Mouse (Mus musculus) embryo, embryonic 11.5 days (tissue): ENCODE measurements at regions not wholly inside any gene's neighbourhood (a gene's known extent, or its start where the extent isn't known, plus 50 kb on each side); places are given as distances from the start of the nearest gene placed in this dataset.

Experiments
- DNase-seq: peaks from one replicate; pipeline ENCODE4 v3.0.0-alpha.2; 2012; ENCODE audit warnings: low read depth, low spot score

DNA sequence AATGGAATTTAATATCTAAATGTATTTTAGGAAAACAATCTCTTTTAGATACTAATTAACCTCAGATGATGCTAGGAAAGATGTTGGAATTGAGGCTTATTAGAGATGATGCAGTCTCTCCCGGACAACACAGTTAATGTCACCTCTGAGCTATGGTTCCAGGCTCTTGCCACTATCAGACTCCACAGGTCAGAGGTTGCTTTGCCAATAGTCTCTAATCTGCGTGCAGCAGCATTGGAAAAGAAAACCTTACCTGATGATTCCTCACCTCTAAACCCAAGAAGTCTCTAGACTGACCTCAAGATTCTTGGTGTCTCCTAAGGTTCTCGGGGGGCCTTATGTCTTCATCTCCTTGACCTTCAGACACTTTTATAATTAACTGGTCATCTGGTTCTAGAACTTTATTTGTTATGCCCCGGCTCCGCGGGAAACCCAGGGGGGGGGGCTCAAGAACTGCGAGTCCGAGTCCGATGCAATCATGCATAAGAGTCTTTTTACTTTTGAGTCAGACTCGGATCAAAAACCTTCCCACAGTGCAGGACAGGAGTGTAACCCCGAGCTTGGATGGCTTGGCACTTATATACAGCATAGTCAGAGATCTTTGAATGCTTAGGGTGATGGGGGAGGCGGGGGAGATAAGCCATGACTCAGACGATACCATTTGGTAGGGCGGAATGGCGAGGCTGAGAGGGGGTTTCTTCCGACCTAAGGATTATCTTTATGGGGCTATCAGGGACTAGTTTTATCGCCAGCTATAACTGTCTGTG is 626.9 kb downstream of the Zfp706 start:
- no peak for DNase-seq

DNA sequence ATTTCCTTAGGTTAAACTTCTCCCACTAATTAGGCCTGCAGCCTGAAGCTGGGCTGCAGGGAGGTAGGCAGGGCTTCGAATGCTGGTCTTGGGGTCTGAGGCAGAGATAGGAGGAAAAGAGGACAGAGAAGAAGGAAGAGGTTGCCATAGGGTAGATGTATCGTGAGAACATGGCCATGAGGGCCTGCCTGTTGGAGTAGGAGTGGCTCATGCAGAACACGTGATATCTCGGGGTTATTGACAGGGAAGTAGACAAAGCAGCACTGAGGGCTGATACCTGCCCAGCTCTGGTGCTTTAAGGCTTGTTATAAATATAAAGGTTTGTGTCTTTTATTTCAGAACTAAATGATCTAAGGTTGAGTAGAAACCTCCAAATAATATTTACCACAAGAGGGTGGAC is 628.9 kb downstream of the Zfp706 start:
- DNase-seq = no peak

DNA sequence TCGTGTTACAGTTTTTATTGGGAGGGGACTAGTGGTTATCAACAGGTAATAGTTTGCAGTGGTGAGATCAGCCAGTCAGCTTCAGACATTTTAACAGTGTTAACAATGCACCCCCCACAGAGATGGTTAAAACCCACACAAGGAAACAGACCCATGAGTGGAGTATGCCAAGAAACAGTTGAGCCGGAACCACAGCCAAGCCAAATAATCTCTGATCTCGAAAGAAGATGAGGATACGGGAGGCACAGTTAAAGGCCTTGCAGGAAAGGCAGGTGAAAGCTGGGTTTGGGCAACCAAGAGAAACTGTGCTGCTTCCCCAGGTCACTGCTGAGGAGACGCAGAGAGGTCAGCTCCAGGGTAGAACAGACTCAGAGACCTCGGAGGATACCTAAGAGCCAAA is 631.0 kb downstream of the Zfp706 start:
- DNase-seq = no peak

DNA sequence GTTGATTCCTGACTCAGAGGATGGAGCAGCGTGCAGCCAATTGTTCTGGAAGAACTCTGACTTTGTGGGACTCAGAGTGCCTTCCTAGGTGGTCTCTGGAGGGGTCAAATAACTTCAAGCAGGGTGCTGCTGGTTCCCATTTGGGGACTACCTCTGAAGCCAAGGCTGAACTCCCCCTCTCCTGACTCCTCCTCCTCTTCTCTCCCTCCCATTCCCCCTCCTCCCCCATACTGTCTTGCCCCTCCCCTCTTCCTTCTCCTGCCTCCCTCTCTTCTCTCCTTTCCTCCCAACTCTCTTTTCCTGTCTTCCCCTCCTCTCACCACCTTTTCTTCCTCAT is 632.1 kb downstream of the Zfp706 start:
- DNase-seq = no peak

DNA sequence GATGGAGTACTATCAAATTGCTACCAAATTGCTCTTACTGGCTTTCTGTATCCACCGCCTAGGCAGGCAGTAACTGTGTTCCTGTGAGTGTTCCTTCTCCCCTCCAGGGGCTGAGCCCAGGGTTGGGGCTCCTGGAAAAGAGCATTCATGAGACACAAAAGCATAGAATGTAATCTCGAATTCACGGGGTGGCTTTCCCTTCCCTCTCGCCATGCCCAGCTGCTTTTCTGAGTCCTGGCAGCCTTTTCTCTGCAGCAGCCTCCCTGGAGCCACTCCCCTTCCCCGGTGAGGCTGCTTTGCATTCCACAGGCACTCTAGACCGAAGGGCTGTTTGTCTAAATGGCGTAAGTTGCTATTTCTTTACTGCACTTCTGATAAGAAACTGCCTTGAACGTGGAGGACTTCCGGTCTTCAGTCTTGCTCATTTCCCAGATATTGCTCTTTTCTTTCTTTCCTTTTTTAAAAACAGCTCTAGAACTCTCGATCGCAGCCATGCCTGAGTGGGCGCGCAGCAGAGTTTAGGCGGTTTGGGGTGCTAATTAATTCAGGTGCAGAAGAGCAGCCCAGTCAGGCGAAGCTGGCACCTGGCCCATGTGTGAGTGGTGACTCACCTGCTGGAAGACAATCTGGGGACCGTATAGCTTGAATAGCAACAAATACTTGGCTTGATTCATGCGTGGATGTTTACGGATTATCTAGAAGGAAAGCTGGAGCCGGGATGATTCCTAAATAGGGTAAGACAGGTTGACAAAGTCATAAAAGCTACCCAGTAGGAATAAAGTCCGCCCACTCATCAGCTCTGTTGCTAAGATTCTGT is 632.6 kb downstream of the Zfp706 start:
- DNase-seq = peak; percentile 30

DNA sequence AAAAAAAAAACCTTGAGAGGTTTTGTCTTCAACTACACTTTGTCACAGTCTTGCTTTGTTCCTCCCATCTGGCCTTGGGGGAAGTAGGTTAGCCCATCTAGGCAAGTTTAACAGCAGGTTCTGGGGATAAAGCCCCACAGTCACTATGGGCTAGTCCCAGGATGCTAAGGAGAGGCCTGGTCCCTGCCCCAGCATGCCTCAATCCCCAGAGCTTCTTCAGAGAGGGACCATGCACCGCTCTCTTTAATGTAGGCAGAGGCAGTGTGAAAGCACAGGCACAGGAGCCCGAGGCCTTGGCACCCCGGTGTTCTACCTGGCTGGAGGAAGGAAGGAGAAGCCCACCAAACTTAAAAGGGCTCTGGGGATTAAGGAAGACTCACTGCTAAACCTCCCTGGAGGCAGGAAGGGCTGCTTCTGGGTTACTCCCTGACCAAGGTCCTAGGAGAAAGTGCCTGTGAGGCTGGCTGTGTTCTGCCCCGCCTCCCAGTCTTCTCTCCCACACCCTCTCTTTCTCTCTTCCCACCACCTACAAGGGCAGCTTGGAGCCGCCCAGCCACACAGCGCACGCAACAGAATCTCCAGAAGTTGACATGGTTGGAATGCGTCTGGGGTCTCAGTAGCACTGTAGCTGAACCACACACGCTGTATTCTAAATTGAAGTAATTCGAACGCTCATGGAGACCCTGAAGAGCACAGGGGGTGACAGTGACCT is 633.5 kb downstream of the Zfp706 start:
- DNase-seq = no peak

DNA sequence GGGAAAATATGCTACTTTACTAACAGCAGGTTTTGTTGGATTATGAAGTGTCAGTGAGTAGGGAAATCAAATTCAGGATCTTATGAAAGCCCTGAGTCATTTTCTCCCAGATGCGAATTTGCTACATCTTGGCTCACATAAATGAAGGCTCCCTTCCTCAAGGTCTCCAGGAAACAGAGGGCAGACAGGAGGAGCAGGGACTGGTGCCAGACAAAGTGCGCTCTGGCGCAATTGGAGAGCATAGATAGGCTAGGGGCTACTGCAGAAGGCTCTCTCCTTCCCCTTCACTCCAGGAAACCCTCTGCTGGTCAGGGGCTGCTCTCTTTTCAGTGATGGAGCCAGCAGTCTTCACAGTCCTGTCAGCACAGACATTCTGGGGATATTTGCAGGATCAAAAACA is 634.1 kb downstream of the Zfp706 start:
- no peak for DNase-seq

DNA sequence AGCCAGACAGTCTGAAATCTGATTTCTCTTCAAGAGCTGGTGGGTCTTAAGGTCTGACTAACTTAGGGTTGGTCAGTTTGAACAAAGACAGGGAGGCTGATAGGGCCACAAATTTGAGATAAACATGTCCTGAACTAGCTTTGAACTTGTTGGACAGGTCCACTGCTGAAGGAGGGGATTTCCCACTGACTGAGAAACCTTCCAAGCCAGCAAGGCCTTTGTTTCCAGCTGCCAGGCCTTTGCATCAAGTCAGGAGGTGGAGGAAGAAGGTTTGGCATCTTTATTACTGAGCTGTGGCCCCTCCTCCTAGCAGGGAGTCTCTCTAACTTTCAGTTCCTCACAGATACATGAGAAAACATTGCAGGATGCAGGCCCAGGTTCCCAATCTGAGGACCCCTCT is 636.2 kb downstream of the Zfp706 start:
- DNase-seq = no peak

DNA sequence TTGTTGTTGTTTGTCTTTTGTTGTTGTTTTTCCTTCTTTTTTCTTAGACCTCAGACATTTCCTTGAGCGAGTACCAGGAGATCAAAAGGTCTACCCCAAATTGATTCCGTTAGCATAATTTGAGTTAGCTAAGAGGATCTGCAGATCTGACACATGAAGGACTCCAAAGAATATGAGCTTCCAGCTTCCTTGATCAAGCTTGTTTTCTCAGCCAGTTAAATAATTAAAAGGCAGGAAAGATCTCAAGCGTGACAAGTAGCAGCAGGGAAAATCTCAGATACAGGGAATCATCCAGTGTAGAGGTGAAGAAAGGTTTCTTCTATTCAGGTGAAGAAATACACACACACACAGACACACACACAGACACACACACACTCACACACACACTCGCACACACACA is 636.7 kb downstream of the Zfp706 start:
- no peak for DNase-seq

DNA sequence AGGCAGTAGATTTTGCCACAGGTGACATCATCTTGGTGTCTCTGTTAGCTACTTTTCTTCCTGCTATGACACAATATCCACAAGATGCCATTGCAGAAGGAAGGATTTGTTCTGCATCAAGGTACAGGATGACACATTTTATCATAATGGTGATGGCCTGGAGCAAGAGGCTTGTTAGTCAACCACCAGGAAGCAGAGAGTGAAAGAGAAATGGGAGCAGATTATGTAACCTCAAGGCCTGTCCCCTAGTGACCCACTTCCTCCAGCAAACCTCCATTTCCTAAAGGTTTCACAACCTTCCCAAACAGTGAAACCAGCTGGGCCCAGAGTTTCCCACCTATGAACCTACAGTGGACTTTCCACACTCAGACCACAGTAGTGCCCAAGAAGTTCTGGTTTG is 640.3 kb downstream of the Zfp706 start:
- no peak for DNase-seq

DNA sequence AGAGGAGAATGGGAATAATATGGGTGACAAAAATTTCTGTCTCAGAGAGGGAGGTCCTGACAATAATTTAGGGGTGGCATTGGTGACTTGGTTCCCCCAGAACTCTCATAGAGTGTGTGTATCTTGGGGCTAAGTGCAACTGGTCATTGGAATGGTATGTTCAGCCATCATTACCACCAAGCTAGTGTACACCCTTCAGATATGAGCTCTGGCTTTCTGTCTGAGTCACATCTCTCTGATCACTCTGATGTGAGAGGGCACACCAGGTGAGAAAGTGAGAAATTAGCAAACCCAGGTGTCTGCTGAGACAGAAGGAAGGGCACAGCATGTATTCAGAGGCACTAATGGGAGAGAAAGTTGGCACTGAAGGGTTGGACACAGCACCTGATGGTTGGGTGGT is 642.8 kb downstream of the Zfp706 start:
- no peak for DNase-seq

DNA sequence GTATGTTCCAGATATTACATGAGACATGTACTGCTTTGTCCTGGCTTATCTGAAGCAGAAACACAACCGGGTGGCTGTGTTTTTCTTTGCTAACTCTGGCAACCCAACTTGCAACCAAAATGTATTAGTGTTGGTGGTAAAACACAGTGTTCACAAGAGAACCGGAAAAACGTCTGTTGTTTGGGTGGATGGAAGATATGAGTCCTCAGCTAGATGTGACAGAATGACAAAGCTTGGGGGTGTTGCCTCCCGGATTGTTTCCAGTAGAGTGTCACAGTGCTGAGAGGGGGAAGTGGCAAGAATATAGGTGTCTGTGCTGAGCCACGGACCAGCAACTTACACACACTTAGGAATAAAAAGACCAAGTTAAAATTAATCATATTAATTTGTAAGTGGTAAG is 643.5 kb downstream of the Zfp706 start:
- DNase-seq = no peak

DNA sequence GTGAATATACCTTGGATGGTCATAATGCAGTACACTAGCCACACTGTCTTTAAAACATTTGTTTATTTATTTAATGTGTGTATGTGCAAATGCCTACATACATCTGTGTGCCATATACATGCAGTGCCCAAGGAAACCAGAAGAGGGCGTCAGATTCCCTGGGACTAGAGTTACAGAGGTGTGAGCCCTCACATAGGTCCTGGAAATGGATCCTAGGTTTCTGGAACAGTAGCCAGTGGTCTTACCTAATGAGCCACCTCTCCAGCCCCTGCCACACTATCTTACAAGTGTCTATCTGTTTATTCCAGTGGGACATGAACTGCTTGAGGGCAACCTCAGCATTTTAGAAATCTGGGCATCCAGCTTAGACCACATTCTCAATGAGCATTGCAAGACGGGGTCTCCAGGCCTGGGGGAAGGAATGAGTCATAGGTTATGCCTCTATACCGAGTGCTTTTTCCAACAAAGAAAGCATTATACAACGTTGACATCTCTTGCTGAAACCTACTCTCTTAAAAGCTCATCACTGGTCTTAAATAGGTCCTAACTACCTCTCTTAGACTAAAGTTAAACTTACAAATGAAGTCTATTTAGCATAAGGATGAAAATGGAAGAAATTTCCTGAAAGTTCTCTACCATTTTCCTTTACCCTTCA is 644.5 kb downstream of the Zfp706 start:
- DNase-seq = no peak

DNA sequence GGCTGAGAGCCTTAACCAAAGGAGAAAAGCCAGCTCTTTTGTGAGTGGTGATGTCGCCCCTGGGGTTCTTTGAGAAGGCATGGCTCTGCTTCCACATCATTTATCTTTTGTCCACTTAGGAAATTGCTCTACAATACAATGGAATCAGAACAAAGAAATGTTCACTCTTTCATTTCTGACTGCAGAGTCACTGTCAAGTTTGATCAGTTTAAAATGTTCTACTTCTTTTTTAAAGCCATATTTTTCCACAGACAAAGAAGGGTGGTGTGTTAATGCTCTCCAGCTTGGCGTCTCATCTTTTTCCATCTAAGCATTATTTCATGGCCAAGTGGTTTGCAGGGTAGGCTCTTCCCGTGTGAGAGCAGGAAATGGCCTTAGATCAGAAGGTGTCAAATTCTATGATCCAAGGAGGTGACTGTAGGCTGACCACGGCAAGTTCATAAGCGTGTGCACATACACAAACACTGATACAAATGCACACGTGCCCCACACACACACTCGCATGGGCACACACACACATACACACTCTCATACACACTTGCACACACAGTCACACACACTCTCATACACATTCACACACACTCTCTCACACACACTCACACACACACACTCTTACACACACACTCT is 645.9 kb downstream of the Zfp706 start:
- no peak for DNase-seq

DNA sequence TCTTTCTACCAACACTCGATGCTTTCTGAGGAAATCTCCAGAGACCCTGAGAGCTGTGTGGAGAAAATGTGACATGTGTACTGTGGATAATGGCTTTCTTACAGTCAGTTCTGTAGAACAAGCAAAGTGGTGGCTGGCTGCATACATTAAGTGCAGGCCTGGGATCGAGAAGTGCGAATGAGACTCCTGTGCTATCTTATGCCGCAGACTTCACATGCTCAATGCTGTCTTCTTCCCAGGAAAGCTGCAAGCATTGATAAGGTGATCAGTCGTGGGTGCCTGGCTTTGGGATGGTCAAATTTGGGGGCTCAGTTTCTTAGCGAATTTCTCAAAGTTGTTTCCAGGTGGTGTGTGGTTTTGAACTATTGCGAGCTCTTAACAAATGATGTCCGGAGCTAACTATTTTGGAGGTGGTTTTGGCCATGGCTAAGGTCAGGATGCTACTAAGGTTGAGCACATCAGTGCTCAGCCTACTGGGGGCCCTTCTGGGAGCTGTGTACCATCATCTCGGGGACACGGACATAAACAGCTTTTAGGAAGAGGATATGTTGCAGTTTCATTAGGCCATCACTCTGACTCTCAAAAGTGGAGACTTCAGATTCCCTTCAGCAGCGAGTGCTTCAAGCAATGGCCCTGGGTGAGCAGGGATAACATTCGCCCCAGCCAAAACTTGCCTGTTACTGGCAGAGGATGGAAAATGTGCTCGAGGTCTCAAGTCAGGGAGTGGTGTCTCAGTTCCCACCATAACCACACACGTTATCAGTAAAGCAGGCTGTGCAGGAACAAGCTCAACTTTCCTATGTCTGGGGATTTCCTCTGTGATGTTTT is 646.7 kb downstream of the Zfp706 start:
- no peak for DNase-seq

DNA sequence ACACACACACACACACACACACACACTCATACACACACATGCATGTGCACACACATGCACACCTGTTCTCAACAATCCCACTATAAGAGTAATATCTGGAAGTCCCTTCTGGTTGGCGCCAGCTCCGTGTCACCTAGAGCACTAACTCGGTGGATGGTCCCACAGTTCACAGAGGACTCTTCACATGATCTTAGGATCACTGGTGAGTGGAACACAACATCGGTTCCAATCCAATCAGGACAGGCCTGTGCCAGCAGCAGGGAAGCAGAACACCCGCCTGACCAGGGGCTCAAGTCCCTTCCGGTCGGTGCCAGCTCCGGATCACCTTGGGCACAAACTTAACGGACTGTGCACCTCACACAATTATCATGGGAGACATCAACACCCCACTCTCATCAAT is 651.7 kb downstream of the Zfp706 start:
- DNase-seq = no peak

DNA sequence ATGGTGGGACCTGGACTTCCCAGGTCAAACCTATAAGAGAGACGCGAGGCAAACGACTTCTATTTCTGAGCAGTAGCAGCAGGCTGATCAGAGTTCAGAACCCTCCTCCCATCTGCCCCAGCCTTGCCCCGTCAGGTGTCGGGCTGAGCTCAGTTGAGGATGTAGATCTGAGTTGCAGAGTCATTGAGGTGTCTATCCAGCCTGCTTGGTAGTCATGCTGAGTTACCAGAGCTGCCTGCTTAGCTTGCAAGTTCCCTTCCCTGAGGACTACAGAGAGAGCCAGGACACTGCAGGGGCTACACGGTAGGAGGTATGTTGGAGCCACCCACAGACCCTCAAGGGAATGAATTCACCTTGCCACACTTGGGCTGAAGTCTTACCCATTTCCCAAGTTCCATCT is 653.0 kb downstream of the Zfp706 start:
- DNase-seq = no peak

DNA sequence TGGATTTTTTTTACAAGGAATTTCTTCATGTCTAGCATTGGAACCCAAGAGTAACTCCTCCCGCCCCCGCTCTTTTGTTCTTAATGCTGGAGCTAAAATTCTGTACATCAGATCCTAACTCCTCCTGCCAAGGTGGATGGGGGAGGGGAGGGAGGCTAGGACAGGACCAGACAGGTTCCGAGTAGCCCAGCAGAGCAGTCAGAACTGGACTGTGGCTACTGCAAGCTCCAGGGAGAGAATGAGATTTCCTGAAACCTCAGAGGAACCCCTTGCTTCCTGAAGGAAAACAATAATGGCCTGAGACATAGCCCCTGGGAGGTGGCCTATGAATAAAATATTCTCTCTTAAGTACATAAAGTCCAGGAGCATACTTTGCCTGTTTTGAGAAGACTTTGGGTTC is 653.8 kb downstream of the Zfp706 start:
- DNase-seq = no peak

DNA sequence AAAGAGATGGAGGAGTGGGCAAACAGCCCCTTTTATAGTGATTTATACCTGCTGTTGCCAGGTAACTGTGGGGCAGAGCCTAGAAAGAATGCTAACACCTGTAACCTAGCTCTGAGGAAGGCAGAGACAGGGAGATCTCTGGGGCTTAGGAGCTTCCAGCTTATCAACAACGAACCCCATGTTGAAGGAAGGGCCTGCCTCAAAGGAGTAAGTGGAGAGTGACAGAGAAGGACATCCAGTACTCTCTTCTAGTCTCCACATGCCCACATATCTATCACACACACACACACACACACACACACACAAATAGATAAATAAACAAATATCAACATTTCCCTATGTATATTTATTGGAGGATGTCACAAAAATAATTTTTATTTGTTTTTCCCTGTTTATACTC is 654.6 kb downstream of the Zfp706 start:
- no peak for DNase-seq

DNA sequence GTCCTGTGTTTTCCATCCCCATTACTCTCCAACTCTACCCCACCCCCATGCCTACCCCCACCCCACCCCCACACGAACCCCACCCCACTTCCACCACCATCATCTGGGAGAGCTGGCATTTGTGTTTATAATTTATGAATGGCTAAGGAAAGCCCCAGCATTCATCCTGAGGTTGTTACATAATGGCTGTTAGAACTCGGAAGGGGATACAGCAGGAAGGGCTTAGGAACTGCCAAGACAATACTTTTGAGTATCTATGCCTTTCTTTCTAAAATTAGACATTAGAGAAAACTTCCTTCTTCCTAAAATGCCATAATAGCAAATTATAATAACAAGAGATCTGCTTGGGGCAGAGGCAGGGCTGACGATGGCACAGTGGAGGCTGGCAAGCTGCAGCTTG is 655.9 kb downstream of the Zfp706 start:
- DNase-seq = no peak

DNA sequence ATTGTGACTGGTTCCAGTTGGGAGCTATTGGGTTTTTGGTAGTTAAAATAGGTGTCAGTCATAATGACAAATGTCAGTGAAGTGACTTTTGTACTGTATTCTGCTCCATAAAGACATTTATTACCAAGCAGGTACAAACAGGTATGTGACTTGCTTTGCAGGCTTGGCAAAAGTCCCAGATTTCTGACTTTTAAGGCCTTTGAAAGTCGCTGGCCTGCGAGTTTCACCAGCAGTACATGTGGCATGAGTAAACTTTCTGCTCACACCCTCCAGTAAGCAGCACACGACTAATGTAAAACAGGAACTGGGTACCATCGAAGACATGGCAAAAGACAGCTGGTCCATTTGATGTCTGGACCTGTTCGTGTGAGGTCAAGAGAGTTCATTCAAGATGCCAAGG is 659.2 kb downstream of the Zfp706 start:
- no peak for DNase-seq
